Mouse (Mus musculus) cerebellum, adult 18-20 months (tissue): ENCODE data around the gene Junb.

Source experiments
- DNase-seq, 2 experiments: peaks; one replicate each; pipeline ENCODE4 v3.0.0; 2021

Gene Junb

GRCm38 (mm10) chr8:84978248-84978940, at the start of gene Junb:
Gene Junb, minus strand, starts transcription at chr8:84978718.
- DNase-seq: peak; percentile 90 to 91

DNA sequence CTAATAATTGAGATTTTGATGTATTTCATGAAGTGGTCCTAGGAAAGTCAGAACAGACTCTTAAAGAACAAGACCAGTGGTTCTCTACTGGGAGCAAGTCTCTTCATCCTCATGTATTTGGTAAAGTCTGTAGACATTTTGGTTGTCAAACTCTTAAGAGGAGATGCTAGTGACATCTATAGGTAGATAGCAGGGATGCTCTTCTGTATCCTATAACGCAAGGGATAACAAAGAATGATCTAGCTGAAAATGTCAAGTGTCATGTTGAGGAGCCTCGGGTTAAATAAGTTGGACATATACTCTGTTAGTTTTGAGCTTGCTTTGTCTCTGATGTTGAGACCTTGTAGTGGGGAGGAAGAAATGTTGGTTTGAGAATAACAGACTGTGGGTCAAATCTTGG, 49.4 kb upstream of the Junb start:
- no peak for DNase-seq

- no peak for DNase-seq
These were observed 49.0 kb upstream of the Junb start for GRCm38 (mm10) chr8:85027516-85027855.

GRCm38 (mm10) chr8:85026670-85027515, 48.4 kb upstream of the Junb start, which contains the start of gene Trir:
Gene Trir, plus strand, starts transcription at chr8:85026823.
- DNase-seq: peak; percentile 98

DNA sequence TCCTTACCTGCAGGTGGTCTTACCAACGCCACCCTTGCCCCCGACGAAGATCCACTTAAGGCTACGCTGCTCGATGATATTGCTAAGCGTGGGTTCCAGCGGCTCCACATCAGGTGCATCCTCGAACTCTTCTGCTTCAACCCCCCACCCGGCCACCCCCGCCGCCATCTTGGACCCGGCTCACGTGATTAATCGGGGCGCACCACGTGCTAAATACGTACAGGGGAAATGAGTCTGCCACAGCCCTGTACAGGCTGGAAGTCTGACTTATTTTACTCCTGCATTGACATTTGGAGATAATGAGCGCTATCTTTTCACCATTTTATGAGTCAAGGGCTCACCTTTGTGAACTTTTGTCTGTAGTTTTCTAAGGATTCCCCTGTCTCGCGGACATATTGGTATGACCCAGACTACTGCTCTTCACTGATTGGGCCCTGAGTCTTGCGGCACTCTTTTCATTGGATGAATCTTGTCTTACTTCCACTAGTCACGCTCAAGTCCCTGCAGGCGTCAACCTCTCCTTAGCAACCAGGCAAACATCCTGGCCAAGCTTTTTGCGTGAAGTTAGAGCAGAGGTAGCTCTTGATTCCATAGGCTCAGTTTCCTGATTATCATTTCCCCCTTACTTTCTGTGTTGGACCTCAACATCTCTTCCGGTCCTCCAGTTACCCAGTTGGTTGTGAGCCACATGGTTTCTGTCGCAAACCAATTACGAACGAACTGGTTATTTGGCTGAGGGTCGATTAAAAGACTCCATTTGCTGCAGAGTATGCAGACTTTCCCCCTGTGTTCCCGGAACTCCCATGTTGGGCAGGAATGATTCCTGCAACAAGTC, 46.8 kb upstream of the Junb start, which contains the start of gene Asna1:
Gene Asna1 (minus strand): TSS at position 184 of the 835 bp plus-strand sequence.
- peak; percentile 85 for DNase-seq

GRCm38 (mm10) chr8:85023846-85024245, 45.3 kb upstream of the Junb start:
- no peak for DNase-seq

DNA sequence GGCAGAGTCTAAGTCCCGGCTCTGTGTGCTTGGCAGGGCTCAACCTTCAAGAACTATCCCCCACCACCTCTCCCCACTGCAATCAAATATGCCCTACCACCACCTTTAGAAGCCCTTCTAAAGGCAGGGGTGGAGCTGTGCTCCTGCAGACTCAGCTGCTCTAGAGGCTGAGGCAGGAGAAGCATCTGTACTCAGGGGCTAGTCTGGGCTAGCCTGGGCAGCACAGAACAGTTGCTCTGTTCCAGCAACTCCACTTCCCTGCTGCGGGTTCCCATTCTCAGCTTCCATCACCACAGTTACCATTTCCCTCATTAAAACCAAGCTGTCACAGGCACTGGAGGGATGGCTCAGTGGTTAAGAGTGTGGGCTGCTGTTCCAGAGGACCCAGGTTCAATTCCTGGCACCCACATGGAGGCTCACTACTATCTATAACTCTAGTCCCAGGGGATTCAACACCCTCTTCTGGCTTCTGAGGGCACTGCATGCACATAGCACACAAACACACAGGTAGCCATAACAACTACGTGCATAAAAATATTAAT, 43.1 kb upstream of the Junb start:
- no peak for DNase-seq

GRCm38 (mm10) chr8:85017209-85017608, 38.7 kb upstream of the Junb start:
- no peak for DNase-seq

DNA sequence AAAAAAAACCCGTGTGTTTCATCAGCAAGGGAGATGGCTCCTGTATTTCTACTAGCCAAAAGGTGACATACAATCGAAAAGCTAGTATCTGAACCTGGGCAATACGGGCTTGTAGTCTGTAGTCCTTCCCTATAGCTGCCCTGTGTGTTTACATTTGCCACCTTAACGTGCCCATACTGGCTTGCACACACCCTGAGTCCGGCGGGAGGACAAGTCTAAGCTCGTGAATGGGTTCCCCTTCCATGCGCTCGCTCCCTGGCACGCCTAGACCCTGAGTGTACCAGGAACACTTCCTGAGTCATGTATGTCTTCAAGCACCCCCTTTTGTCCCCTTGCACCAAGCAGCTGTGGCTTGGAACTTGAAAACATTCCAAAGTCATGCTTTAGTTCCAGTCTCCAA, 38.2 kb upstream of the Junb start:
- DNase-seq: no peak

DNA sequence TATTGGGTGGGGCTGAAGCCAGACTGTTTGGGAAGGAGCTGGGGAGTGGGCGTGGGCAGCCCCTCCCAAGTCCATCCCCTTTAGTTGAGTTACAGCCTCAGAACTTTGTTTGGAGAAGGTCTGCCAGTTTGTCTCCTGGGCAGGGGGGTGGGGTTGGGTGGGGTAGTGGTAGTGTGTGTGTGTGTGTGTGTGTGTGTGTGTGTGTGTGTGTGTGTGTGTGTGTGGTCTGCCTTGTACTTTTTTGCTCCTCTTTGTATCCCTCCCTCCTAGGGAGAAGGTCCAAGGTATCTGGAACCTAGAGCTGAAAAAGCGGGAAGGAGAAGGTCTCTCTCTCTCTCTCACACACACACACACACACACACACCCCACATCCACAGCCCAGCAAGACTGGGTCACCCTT, 35.9 kb upstream of the Junb start, which contains the start of gene Best2:
Gene Best2 (minus strand): TSS at position 101 of the 400 bp plus-strand sequence.
- no peak for DNase-seq

- DNase-seq: peak; percentile 79 to 84
These were observed 34.8 kb upstream of the Junb start for GRCm38 (mm10) chr8:85013230-85013840.

GRCm38 (mm10) chr8:85011242-85011641, 32.7 kb upstream of the Junb start:
- DNase-seq: no peak

GRCm38 (mm10) chr8:85007686-85008085, 29.2 kb upstream of the Junb start:
- no peak for DNase-seq

GRCm38 (mm10) chr8:84997649-84998295, 19.3 kb upstream of the Junb start:
- DNase-seq: peak; percentile 96 to 97

- DNase-seq: no peak
These were observed 18.5 kb upstream of the Junb start for GRCm38 (mm10) chr8:84996978-84997377.

DNA sequence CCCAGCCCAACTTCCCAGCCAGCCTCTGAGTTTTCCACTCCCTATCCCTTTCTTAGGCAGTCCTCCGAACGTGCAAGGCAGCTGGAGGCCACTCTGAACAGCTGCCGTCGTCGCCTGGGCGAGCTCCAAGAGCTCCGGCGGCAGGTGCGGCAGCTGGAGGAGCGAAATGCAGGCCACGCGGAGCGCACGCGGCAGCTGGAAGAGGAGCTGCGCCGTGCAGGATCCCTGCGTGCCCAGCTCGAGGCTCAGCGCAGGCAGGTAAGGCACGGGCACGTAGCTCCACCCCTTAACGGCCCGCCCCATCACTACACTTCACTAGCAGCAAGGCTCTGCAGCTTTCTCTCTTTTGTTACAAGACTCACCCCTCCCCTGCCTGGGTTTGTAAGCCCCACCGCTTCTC, 17.2 kb upstream of the Junb start:
- peak in 1 of 2 experiments; percentile 11 for DNase-seq

DNA sequence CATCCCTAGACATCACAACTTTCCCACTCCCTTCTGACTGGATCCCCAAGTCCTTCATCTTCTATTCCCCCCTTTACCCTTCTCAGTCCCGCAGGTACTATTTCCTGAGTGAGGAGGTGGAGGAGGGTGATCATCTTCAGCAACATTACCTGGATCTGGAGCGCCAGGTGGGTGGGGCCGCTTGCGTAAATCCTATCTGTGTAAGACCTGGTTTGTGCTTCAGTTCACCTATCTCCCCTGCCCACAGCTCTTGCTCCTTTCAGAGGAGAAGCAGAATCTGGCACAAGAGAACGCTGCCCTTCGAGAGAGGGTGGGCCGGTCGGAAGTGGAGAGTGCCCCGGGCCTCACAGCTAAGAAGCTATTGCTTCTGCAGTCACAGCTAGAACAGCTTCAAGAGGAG, 15.9 kb upstream of the Junb start:
- DNase-seq: peak in 1 of 2 experiments; percentile 2

DNA sequence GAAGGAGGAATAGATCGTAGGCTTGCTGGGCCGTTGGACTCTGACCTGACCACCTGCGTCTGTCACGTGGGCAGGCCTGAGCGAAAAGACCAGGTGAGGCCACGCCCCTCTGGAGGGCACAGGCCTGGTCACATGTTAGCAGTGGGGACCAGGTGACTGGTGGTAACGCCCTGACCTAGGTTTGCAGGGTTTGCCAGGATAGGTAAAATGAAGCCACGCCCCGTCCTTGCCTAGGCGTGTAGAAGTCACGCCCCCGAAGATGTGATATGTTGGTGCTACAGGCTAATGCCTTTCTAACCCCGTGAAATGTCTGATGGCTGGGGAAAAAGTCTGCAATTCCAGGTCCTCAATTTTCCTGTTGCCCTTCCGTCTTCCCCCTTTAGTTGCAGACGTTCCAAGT, 12.3 kb upstream of the Junb start:
- peak in 1 of 2 experiments; percentile 64 for DNase-seq

GRCm38 (mm10) chr8:84990349-84990748, 11.8 kb upstream of the Junb start, which contains the start of gene Hook2:
Gene Hook2, plus strand, starts transcription at chr8:84990603.
- DNase-seq: peak; percentile 96 to 98

GRCm38 (mm10) chr8:84989810-84990209, 11.3 kb upstream of the Junb start:
- peak; percentile 91 to 95 for DNase-seq

DNA sequence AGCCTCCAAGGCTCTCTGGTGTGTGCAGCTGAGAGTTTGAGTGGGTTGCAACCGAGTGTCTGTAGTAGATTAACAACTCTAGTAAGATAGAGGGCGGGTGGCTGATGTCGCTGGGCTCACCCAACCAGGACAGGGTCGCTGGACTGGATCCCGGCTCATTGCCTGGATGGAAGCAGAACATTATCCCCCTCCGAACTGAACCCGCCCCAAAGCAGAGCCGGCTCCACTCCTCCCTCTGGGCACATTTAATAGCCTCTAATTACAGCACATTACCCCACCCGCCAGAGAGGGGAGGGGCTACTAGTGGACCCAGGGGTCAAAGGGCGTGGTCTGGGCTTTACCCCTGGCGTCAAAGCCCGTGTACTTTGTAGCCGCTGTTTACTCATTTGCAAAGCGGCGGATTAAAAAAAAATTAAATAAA, 10.8 kb upstream of the Junb start:
- DNase-seq: peak; percentile 45 to 47

DNA sequence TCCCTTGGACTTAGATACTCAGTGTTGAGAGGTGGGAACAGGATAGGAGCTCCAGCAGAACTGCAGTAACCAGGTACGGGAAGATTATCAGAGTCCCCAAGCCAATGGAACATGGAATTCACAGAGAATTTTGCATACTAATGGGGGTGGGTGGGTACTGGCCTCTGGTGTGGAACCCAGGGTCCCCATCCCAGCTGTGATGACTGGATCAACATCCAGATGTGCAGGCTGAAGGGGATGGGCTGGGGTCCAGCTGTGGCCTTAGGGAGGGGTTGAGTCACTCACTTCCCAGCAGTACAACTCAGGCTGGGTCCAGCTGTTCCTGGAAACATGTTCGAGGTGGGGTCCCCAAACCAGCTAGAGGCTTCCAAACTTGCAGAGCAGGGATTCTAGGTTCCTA, 9.4 kb upstream of the Junb start:
- no peak for DNase-seq
